Mouse (Mus musculus): ENCODE measurements at regions not wholly inside any gene's neighbourhood (a gene's known extent, or its start where the extent isn't known, plus 50 kb on each side); places are given as distances from the start of the nearest gene placed in this dataset.

DNA sequence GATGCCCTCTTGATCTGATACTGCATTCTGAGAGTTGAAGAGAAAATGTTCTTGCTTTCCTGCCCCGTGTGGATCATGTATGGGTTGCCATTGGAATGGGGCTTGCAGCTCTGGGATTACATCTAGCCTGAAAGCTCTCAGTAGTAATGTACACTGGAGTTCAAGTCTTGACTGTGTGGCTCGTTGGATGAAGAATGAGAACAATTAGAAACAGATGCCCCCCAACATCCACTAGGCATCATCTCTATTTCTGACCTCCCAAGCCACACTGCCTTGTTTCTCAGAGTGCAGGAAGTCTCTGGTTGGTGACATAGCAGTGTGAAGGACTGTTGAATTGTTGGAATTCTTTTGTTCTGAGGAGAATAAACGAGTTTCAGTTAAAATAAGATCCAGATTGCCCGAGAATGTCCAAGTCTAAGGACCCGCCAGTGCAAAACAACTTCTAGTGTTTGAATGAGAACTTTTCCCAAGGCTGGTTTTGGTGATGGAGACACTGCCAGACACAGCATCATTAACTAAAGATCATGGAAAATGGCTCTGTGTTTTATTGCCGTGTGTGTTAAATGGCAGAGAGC lies 272.4 kb downstream of the 1500009L16Rik start:
- H3K4me3 ChIP-seq, result no peak overlapping the region
- no peak overlapping the region for H3K27ac ChIP-seq
- DNase-seq (ENCODE audit: low spot score in 2 of 2), result no peak
- no peak for TF ChIP-seq CTCF (conservative IDR thresholded peaks at IDR 0.05)

DNA sequence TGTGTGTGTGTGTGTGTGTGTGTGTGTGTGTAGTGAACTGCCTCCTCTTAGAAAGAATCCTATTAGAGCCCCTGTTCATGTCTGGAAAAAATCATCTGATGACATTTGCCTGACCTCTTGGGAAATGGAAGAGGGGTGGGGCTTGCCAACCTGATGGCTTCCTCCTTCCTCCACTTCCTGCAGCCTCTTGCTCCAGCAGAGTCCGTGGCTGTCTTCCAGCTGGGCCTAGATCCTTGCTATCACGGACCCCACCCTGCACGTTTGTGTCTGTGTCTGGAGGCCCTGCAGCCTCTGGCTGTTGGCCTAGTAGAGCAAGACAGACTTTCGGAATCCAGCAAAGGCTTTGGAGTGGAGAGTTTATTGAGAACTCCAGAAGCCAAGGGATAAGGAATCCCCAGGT lies 273.2 kb downstream of the 1500009L16Rik start:
- no peak for DNase-seq (ENCODE audit: low spot score in 2 of 2)
- no peak overlapping the region for H3K4me3 ChIP-seq
- no peak for TF ChIP-seq CTCF (conservative IDR thresholded peaks at IDR 0.05)
- H3K27ac ChIP-seq, result no peak overlapping the region

DNA sequence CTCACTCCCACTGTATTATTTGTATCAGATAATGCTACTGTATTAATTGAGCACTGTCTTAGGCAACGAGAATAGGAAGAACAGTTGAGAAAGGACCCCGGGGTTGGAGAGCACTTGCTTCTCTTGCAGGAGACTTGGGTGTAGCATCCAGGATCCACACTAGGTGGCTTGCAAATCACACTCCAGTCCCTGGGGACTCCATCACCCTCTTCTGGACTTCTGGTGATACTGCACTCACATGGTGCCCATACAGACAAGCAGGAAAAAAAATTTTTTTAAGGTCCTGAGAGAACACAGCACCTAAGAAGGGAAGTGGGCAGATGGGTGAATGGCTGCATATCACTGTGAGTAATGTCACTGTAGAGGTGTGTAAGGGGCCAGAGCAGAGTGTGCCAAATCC lies 273.8 kb downstream of the 1500009L16Rik start:
- no peak for DNase-seq (ENCODE audit: low spot score in 2 of 2)
- peak; percentile 54 for TF ChIP-seq CTCF (conservative IDR thresholded peaks at IDR 0.05)
- H3K27ac ChIP-seq, result no peak overlapping the region
- no peak overlapping the region for H3K4me3 ChIP-seq

DNA sequence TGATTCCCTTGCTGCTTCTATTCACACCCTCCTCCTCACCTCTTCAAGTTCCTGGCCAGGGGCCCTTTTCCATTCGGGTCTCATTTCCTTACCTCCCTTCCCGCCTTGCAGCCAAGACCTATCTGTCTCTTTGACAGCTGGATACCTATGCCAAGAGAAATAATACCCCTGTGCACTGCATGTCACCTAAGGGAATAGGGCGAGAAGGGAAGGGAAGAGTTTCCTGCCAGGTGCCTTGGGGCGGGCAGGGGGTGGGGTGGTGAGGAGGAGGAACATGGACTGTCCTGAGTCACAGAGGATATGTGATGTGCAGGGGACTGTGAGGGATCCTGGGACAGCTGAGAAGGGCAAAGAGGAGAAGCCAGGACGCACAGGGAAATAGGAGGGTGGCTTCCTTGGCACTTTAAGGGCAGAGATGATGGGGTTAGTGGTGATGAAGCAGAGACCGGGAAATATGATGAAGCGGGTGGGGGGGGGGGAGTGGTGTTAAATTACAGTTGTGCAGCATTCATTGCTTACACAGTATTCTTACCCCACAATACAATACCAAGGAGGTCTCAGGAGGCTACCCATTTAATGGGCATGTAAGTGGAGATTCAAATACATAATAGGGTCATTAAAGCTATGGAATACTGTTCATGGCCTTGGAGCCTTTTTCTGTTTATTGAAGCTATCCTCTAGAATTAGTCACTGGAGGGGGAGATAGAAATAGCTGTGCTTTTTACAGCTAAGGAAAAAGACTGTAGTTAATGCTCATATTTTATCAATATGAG lies 278.0 kb downstream of the 1500009L16Rik start:
- no peak for TF ChIP-seq CTCF (conservative IDR thresholded peaks at IDR 0.05)
- no peak for DNase-seq (ENCODE audit: low spot score in 2 of 2)
- Histone ChIP-seq H3K4me3 (no peak overlapping the region), H3K27ac (no peak overlapping the region)

DNA sequence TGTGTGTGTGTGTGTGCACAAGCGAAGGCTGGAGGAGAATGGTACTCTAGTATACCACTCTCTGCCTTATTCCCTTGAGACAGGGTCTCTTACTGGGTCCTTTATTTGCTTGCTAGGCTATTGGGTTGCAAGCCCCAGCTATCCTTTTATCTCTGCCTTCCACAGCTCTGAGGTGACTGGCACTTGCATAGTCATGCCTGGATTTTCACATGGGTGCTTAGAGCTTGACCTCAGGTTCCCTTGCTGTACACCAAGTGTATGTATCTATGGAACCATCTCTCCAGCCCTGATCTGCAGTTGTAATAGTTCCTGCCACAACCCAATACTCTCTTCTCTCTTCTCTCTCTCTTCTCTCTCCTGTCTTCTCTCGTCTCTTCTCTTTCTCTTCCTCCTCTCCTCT lies 280.1 kb downstream of the 1500009L16Rik start:
- no peak for DNase-seq (ENCODE audit: low spot score in 2 of 2)
- no peak overlapping the region for H3K4me3 ChIP-seq
- no peak for TF ChIP-seq CTCF (conservative IDR thresholded peaks at IDR 0.05)
- no peak overlapping the region for H3K27ac ChIP-seq

DNA sequence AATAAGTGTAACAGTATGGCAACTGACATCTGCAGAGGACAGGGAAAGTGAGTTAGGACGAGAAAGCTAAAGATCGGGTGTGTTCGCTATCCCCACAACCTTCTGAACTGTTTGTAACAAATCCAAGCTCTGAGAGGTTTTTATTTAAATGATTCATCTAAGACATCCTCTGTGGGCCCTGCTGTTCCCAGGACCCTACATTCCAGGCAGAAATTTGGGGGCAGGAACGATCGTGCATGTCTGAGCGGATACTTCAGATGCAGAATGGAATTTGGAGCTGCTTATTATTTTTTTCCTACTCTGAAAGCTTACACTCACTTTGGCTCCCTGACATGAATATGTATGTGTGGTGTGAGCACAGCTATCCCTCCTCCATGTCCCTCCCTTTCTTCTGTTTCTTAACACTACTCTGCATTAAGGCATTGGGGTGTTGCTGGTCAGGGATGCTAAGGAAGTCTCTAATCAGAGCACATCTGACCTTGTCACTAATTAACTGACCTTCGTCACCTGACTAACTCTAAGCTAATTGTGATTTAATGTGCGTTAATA lies 281.0 kb downstream of the 1500009L16Rik start:
- TF ChIP-seq CTCF (conservative IDR thresholded peaks at IDR 0.05), result no peak
- Histone ChIP-seq H3K4me3 (no peak overlapping the region), H3K27ac (no peak overlapping the region)
- no peak for DNase-seq (ENCODE audit: low spot score in 2 of 2)

DNA sequence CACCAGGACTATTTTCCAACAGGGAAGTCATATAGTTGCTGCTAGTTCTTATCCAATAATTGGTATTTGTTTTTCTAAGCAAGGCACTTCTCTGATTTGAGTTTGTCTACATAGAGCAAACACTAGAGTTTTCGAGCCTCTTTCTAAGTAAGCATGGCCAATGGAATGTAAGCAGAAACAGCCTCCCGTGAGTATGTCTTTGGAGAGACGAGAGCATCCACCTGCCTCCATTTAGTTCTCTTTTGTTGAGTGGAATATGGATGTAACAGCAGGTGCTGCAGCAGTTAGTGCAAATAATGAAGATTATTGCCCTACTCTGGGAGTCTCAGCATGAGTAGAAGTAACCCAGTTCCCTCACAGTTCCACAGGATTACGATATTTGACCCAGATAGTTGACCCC lies 286.3 kb downstream of the 1500009L16Rik start:
- TF ChIP-seq CTCF (conservative IDR thresholded peaks at IDR 0.05), result no peak
- Histone ChIP-seq H3K27ac (no peak overlapping the region), H3K4me3 (no peak overlapping the region)
- no peak for DNase-seq (ENCODE audit: low spot score in 2 of 2)

DNA sequence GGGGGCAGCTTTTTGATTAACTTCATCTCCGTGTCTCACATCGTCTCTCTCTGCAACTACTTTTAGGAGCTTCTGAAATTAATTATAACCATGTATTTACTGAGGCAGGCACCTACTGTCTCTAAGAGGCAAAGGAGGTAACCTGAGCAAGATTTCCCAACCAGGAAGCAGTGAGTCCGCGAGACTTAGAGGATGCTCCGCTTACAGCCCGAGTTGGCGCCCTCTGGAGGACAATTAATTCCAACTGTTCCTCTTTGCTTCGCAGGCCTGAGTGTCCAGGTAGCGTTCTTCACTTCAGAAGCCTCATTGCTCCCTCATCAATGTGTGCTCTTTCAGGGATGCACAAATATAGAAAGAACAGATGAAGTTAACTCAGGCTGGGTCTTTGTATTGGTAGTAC lies 296.7 kb downstream of the 1500009L16Rik start:
- DNase-seq (ENCODE audit: low spot score in 2 of 2), result peak; percentile 44 to 72
- TF ChIP-seq CTCF (conservative IDR thresholded peaks at IDR 0.05), result peak; percentile 88
- H3K4me3 ChIP-seq, result 0 out of 2 replicates have a peak overlapping the region, but pooled peaks have one; percentile 13
- no peak overlapping the region for H3K27ac ChIP-seq

DNA sequence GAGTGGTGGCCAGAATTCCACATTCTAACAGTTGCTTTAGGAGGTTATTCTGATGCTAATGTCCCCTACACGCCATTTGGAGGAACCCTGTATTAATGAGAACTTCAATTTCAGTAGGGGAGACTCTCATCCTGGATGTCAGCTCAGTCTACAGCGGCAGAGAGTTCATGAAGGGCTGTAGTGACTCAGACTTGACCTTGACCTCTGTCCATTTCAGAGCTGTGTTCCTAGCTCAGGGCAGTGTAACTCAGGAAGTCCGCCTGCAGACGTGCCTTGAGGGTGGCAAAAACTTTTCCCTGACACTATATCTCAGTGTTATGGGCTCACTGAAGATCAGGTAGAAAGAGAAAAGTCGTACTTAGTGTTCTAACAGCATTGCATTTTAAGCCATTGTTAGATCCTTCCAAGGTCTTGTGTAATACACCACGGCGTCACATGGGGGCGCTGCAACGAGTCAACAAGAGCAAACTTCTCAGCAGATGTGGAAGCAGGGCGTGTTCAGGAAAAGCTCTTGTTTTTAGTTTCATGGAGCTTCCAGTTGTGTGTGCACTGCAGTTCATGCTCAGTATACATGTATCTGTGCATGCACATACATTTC lies 297.5 kb downstream of the 1500009L16Rik start:
- no peak overlapping the region for H3K4me3 ChIP-seq

DNA sequence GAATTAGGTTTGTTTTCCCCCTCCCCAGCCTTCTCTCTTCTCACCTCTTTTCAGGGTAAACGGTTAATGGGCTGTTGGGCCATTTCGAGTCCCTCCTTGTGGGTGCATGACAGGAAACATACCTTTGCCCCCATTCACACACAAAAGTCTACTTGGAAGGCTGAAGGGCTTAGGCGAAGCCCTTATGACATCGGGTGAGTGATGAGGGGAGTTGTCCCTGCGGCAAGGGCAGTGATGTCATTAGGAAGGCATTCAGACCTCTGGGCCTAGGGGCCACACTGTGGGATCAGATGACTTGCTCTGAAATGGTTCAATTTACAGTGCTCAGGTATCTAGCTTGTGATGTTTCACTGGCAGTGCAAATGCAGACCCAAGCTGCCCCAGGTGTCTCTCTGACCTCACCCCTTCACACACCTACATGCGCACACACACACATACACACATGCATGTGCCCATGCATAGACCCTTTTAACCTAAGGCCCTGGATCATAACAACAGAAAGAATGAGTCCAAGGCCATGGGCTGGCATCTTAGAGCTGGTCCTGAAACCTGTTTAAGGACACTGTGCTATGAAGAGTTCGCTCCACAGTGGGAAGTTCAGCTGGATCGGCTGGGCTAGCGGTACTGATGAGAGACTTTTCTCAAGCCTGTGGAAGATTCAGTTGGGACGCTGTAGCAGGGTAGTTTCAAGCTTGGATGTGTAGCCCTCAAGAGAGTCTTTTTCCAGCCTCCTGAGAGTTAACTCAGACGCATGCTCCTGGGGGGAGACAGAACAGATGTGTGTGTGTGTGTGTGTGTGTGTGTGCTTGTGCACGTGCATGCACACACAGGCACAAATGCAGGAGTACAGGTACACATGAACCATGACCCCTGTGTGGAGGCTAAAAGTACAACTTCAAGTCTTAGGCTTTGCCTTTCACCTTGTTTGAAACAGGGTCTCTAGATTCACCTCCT lies 298.8 kb downstream of the 1500009L16Rik start:
- TF ChIP-seq CTCF (conservative IDR thresholded peaks at IDR 0.05), result no peak
- H3K27ac ChIP-seq, result no peak overlapping the region
- no peak overlapping the region for H3K4me3 ChIP-seq
- no peak for DNase-seq (ENCODE audit: low spot score in 2 of 2)

More for the DNA sequence above, 297.5 kb downstream of the 1500009L16Rik start:
- DNase-seq (ENCODE audit: low spot score in 2 of 2), result peak in 1 of 2 experiments; percentile 48
- peak; percentile 80 for TF ChIP-seq CTCF (conservative IDR thresholded peaks at IDR 0.05)
- H3K27ac ChIP-seq, result no peak overlapping the region

DNA sequence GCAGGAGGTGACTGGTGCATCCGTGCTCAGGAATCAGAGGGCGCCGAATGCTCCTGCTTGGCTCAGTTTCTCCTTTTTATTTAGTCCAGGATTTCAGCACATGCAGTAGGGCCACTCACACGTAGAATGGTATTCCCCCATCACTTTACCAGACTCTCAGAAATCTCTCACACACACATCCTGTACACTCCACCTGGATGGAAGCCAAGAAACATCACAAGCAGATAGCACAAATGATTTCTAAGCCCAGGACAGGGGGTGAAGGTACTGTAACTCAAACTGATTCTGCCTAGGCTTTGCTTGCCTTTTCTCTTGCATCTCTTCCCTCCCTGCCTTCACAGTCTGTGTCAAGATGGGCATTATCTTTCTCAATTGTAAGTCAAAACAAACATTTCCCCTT lies 301.6 kb downstream of the 1500009L16Rik start:
- DNase-seq (ENCODE audit: low spot score in 2 of 2), result no peak
- TF ChIP-seq CTCF (conservative IDR thresholded peaks at IDR 0.05), result no peak
- Histone ChIP-seq H3K4me3 (no peak overlapping the region), H3K27ac (no peak overlapping the region)

DNA sequence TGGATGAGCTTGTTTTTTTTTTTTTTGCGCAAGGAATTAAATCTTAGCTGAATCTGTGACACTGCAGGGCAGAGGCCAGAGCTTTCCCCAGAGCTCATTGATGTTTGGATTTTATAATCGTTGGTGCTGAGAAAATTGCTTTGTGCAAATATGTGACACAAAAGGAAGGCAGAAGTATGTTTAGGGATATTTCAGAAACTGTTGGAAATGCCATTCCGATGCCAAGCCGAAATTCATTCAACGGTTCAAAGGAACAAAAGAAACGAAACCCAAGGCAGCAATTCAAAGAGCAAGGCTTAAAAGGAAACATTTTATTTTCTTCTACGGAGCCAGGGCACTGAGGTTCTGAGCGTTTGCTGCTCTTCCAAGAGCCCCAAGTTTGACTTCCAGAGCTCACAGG lies 302.2 kb downstream of the 1500009L16Rik start:
- no peak for TF ChIP-seq CTCF (conservative IDR thresholded peaks at IDR 0.05)
- no peak for DNase-seq (ENCODE audit: low spot score in 2 of 2)
- Histone ChIP-seq H3K27ac (no peak overlapping the region), H3K4me3 (no peak overlapping the region)

All from layer of hippocampus, adult 2 months (tissue).